Mouse (Mus musculus) urinary bladder, adult 2 months (tissue): ENCODE measurements around the gene Rnf135. TPM values are rescaled to one million over a fixed set of nuclear protein-coding genes. Genes with fewer than 3 reads are reported as not detected.
A peak's percentile ranks its signal among the peaks of the same experiment; 100 is the strongest.
"Not testable (repeated sequence)": the region's sequence is repeated elsewhere in the genome, so short reads cannot be mapped to it uniquely, and the experiment has no call there.

ENCODE experiments used
- DNase-seq: peaks from one replicate; pipeline ENCODE4 v3.0.0; 2022; ENCODE audit warnings: low spot score
- polyA plus RNA-seq: library from polyadenylated mRNA; depleted of rRNA; stranded (reverse); fragments of >200 nt; gene quantifications from 2 replicates; pipeline ENCODE4 v1.2.3, GENCODE M21; 2012; rRNA removed

The Rnf135 gene
- polyA plus RNA-seq, 1 experiment, result 10.8 TPM

DNA sequence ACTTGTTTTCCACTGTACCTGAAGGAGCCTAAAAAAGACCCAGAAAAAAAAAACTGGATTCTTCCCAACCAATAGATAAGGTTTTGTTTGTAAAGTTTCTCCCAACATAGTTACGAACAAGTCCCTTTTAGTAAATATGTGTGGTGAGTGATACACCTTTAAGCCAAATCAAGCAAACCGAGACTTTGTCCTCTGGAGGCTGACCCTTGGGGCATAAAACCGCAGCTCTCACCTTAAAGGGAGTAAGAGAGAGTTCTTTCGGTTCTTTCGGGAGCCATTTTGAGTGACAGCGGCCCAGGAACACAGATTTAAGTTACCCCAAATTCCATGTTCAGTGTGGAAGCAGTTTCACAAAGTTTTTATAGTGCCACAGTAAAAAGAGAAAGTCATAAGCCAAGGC lies 18.6 kb downstream of the Rnf135 start:
- no peak for DNase-seq

DNA sequence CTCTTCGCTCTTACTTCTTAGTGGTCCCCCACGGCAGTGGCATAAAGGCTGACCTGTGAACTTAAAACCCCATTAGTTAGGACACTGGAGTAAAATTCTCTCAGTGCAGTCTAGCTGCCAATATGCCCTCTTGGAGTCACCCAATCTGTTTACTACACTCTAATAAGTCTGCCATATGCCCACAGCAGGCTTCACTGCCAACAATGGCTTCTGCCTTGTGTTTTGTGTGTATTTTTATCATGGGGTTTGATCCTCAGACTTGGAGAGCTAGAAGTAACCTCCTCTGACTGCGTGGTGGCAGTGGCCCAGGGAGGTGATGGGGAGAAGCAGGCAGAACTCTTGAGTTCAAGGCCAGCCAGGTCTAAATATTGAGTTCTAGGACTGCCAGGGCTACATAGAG lies 20.4 kb downstream of the Rnf135 start:
- DNase-seq, result no peak

DNA sequence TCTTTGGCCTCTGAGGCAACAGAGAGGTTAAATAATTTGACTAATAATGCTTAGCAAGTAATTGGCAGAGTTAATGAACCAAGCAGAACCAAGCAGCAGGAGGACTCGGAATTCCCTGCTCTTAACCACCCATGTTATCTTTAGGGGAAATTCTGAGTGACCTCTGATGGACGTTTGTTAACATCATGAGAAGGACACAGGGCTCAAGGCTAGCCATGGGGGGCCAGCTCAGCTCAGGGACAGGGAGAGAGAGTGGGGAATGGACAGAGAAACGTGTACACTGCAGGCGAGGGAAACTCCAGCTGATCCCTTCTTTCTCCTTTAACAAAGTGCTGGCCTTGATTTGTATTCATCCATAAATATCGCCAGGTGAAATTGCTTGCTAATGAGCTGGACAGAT lies 21.3 kb downstream of the Rnf135 start:
- DNase-seq, result no peak

DNA sequence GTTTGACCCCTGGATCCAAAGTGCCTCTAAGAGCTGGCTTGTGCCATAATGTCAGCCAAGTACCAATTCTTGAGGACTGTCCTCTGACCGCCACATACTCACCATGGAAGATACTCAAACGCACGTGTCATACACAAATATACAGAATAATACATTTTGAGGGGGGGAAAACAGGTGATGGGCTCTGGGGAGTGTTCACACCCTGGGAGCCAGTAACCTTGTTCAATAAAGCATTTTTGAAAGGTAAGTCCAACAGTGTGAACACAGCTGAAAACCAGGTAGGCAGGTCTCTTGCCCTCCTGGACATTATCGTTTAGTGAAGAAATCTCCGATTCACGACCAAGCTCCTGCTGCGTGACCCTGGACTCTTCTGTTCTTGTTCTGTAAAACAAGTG lies 24.8 kb downstream of the Rnf135 start:
- no peak for DNase-seq

DNA sequence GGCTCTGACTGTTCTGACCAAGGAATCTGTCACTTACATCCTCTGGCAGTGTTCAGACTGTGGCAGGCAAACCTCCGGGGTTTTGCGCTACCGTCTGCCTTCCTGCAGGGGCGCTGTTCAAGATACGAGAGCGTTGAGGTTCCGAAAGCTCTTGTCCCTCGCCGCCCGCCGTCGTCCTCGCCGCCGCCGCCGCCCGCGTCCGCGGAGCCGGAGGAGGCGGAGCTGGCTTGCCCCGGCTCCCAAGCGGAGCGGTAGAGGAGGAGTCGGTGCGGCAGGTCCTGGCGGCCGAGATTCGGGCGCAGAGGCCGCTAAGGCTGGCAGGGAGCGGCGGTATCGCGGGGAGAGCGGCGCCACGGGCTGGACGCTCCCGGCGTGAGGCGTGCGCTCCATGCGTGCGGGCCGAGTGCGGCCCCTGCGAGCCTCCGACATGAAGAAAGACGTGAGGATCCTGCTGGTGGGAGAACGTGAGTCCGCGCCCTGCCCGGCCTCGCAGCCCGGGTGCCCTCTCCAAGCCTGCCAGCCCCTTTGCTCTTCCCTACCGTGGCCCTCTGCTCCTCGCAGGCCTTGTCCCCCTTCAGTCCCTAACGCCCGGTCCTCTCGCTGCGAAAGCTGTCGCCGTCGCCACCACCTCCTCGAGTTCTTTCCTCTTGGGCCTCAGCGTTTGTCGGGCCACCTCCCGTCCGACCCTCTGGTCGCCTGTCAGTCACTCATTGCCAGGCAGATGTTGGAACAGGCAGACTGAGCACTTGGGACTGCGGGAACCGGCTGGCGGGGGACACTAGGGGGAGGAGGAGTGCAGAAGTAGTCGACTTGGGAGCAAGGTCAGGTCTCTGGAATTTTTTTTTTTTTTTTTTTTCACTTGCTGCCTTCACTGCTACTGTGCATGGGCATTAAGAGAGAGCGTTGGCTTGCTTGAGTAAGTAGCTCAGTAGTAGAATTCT lies 25.5 kb downstream of the Rnf135 start, which contains the start of gene Rhot1:
Gene Rhot1 (plus strand): TSS at position 160 of the 941 bp plus-strand sequence.
- peak; percentile 96 for DNase-seq

DNA sequence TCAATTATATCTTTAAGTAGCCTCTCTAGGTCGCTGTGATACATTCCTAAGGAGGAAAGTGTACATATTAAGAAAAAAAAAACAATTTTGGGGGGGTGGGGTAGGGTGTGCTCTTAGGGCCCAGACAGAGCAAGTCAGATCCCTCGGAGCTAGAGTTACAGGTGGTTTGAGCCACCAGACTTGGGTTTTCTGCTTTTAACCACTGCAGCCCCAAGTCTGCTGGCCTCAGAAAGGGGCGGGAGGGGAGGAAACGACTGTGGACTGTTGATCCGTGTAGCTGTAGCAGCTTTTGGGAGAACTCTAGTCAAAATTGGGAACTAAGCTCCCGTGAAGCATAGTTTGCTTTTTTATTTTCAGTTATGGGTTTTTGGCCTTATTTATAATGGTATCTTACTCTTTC lies 26.7 kb downstream of the Rnf135 start:
- DNase-seq, result no peak

DNA sequence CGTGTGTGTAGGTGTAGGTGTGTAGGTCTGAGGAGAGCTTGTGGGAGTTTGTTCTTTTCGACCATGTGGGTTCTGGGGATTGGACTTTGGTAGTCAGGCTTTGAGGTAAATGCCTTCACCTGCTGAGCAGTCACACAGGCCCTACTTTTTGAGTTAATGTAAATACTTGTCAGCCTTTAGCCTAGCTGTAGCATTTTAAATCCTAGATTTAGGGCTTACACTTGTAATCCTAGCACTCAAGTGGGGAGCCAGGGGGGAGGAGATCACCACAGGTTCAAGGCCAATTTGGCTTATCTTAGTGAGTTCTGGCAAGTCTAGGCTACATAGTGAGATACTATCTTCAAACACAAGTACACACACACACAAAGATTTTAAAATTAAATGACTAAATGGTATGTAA lies 28.6 kb downstream of the Rnf135 start:
- DNase-seq, result no peak

DNA sequence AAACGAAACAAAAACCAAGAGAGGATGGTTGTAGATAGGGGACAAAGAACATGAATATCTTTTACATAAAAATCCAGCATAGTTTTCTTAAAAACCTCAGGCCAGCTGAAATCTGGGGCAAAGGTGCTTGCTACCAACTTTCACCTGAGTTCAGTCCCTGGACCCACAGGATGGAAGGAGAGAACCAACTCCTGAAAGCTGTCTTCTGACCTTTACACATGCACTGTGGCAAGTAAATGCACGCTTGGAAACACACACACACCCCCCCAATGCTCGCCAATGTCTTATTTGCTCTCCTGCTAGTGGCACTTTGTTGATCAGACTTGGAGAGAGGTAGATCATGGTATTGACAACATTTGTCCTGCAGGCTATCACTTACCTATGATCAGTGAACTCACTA lies 31.6 kb downstream of the Rnf135 start:
- no peak for DNase-seq

DNA sequence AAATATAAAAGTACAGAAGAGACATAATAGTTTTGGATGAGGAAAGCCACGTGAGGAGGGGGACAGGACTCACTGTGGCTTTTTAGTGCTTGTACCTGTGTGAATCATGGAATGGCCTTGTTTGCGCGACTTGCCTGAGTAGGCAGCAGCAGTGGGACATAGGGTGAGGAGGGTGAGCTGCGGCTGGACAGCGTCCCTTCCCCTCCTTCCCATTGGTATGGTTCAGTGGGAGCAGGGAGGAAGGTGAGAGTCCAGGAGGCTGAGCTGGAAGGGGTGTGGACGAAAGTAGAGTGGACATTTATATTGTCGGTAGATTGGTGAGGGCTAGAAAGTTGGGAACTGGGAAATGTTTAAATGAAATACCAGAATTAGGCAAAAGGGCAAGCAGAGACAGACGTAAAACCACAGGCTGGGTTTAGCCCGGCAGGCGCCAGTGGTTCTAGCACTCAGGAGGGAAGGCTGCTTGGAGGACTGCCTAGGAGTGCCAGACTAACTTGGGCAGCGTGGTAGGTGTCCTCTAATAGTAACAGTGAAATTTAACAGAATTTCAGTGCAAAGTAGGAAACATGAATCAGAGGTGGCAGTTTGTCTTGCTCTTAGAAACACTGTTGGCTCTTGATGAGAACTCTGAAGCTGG lies 35.1 kb downstream of the Rnf135 start:
- DNase-seq, result no peak

DNA sequence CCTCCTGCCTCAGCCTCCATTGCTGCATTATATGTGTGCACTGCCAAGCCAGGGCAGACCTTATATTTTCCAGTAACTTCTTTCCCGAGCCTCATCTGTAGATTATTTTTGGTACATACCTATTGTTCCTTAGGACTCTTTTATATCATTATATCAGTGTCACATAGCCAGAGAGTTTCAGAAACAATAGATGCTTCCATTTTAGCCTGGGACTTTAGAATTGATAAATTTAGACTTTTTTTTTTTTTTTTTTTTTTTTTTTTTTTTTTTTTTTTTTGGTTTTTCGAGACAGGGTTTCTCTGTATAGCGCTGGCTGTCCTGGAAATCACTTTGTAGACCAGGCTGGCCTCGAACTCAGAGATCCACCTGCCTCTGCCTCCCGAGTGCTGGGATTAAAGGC lies 46.4 kb downstream of the Rnf135 start:
- not testable (repeated sequence) for DNase-seq

DNA sequence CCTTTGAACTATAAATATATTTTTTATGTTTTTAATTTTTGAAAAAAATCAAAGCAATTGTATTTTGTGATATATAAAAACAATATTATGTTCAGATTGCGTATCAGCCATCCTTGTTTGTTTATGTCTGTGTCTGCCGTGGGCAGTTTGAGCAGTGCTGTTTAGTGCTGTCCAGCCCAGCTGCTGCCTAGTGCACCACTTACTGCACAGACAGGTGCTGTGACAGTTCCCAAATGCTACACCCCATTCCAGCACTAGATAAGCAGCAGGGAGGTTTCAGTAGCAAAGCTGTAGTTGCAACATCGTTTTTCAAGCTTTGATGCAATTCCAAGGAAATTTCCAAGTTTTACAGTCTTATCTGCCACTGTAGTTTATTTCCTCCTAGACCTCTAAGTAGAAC lies 53.6 kb downstream of the Rnf135 start:
- no peak for DNase-seq

DNA sequence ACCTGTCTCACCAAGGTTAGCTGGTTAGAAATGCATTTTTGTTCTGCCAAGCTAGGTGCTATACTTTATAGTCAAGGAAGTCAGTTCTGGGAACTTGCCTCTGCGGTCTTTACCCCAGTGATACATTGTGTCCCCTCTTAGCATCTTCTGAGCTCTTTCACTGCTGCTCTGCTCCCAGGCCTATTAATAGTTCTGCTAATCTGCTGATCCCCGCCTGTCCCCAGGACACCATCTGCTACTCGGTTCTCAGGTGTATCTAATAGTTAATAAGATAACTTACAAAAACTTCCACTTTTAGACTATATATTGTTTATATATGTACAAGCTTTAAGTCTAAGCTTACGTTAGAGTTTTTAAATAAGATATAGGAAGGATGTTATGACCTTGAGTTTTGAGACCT lies 54.7 kb downstream of the Rnf135 start:
- no peak for DNase-seq

DNA sequence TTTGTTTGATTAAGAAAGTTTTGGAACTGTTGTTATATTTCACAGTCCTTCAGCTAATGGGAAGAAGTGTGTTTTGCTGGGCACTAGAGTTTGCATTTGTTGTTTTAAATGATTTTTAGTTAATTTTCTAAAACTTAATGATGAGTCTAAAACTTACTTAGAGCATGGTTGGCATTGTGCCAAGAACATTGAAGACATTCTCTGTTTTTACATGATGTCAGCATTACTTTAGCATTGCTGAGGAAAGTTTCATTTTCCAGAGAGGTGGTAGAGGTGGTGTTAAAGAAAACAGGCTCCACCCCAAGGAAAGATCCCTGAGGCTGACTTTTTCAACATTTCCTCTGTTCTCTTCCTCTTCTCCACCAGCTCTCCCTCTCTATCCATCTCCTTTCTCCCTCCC lies 63.4 kb downstream of the Rnf135 start:
- DNase-seq, result no peak

DNA sequence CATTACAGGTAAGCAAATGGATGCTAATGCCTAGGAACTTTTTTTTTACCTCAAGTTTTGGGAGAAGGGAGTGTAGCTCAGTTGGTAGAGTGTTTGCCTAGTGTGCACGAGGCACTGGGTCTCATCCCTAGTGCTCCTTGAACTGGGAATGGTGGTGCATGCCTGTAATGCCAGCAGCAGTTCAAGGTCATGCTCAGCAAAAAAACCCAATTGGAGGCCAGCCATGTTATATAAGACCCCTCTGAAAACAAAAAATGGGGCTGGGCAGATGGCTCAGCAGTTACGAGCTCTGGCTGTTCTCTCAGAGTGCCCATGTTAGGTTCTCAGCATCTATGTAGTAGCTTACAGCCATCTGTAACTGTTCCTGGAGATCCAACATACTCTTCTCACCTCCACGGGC lies 64.9 kb downstream of the Rnf135 start:
- DNase-seq, result no peak

Other genes starting within 250 kb of the Rnf135 start
- gene Utp6, start 221.5 kb upstream of the Rnf135 start, polyA plus RNA-seq, result 21.3 and 28.1 TPM in 2 replicates
- gene Suz12, start 190.7 kb upstream of the Rnf135 start, polyA plus RNA-seq, result 18.9 and 19.6 TPM in 2 replicates
- gene Crlf3, start 102.9 kb upstream of the Rnf135 start, polyA plus RNA-seq, result 17.5 and 17.7 TPM in 2 replicates
- gene Atad5, start 94.5 kb upstream of the Rnf135 start, polyA plus RNA-seq, result 2.3 and 2.4 TPM in 2 replicates
- gene Tefm, start 41.7 kb upstream of the Rnf135 start, polyA plus RNA-seq, result 11.4 and 13.6 TPM in 2 replicates
- 6.4 and 6.5 TPM in 2 replicates for gene Adap2, start 29.7 kb upstream of the Rnf135 start, polyA plus RNA-seq
- gene Rhot1, start 25.2 kb downstream of the Rnf135 start, polyA plus RNA-seq, result 49.8 and 53.8 TPM in 2 replicates
- 2.3 and 3.0 TPM in 2 replicates for gene Rhbdl3, start 117.1 kb downstream of the Rnf135 start, polyA plus RNA-seq
- 8.4 and 9.6 TPM in 2 replicates for gene 5730455P16Rik, start 194.2 kb downstream of the Rnf135 start, polyA plus RNA-seq
- 116 and 122 TPM in 2 replicates for gene Zfp207, start 199.4 kb downstream of the Rnf135 start, polyA plus RNA-seq
- 69.0 and 75.9 TPM in 2 replicates for gene Psmd11, start 244.8 kb downstream of the Rnf135 start, polyA plus RNA-seq